Mouse (Mus musculus) forebrain, embryonic 14.5 days (tissue): ENCODE results near the gene Nfyc. TPM values are rescaled to one million over a fixed set of nuclear protein-coding genes. Genes with fewer than 3 reads are reported as not detected.

Source experiments
- ATAC-seq: fragments of 200-750 bp; cut with Nextera tagmentation; 2 replicates; pipeline ENCODE4 v1.8.0; 2017; ENCODE audit warnings: mild to moderate bottlenecking, moderate library complexity
- DNase-seq: peaks from one replicate; pipeline ENCODE4 v3.0.0-alpha.2; 2015; ENCODE audit warnings: low spot score
- H3K27ac ChIP-seq: fragments of 300-500 bp; sonication (generic); 2 replicates; pipeline ENCODE4 v1.5.1; 2014; ENCODE audit warnings: low read depth, mild to moderate bottlenecking, control low read depth, low read length, moderate library complexity
- H3K27me3 ChIP-seq: fragments of 300-500 bp; sonication (generic); replicated peaks from 2 replicates; pipeline ENCODE4 v1.6.1; 2014; ENCODE audit warnings: low read length, control low read depth, mixed read lengths; ENCODE audit not compliant: control insufficient read depth, insufficient read depth
- H3K36me3 ChIP-seq: fragments of 300-500 bp; sonication (generic); 2 replicates; pipeline ENCODE4 v1.6.1; 2014; ENCODE audit warnings: low read length, control low read depth; ENCODE audit not compliant: control insufficient read depth, insufficient read depth
- H3K4me1 ChIP-seq: fragments of 300-500 bp; sonication (generic); 2 replicates; pipeline ENCODE4 v1.6.1; 2014; ENCODE audit warnings: antibody characterized with exemption, low read length, control low read depth; ENCODE audit not compliant: control insufficient read depth, insufficient read depth
- H3K4me2 ChIP-seq: fragments of 300-500 bp; sonication (generic); 2 replicates; pipeline ENCODE4 v1.6.1; 2014; ENCODE audit warnings: mild to moderate bottlenecking, control low read depth, low read length
- H3K4me3 ChIP-seq: fragments of 300-500 bp; sonication (generic); 2 replicates; pipeline ENCODE4 v1.5.1; 2014; ENCODE audit warnings: low read depth, low read length, control low read depth
- H3K9ac ChIP-seq: fragments of 300-500 bp; sonication (generic); 2 replicates; pipeline ENCODE4 v1.6.1; 2014; ENCODE audit warnings: mild to moderate bottlenecking, low read length, control low read depth, moderate library complexity
- H3K9me3 ChIP-seq: fragments of 300-500 bp; sonication (generic); replicated peaks from 2 replicates; pipeline ENCODE4 v1.6.1; 2016; ENCODE audit warnings: low read length, control low read depth, mixed read lengths; ENCODE audit not compliant: control insufficient read depth
- WGBS: fragments of 180-500 bp; shearing (Covaris S2); extraction: QIAGEN DNeasy Blood & Tissue Kit; methylation state at CpG from one replicate; pipeline ENCODE4 v1.1.7; 2014; 5-methylcytosine and 5-hydroxymethylcytosine counted together
- polyA plus RNA-seq: library from polyadenylated mRNA; unstranded; fragments of >200 nt; fragmentation: Nextera tagmentation; extraction: Ambion mirVana; gene quantifications from 2 replicates; pipeline ENCODE4 v1.2.1, GENCODE M21; 2014

The Nfyc gene
- polyA plus RNA-seq, 1 experiment from 2014 or later = 120 TPM

DNA sequence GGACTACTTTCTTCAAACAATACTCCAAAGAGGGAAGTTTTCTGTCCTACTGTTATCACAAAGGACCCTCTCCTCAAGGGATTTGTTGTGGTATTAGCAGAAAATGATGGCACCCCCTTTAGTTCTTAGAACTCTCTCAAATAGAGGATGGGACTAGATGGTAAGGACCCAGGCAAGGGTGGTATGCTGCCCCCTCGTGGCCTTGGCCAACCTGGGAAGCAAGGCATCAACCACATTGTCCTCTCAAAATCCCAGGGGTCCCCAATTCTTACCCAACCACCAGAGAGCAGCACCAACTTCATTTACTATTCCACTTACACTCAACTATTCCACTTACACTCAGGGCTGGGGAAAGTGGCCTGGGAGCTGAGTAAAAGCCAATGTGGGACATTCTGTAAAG lies 76.1 kb downstream of the Nfyc start:
- 0 out of 2 replicates have a peak, but pooled peaks have one; percentile 55 for ATAC-seq

DNA sequence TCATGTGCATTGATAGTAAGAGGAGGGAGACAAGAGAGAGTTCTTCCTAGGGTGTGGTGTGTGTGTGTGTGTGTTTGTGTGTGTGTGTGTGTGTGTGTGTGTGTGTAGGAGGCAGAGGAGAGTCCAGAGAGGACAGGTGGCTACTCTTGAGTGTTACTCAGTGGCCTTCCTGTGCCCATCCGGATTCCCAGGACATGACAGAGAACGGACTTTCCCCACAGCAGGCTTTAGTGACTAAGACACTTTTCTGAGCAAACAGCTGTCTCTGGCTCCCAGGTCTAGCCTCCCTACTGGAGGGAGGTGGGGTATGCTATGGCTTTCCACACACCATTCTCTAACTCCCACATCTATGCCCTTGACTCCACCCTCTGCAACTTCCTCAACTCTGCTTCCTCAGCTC lies 81.8 kb downstream of the Nfyc start:
- Histone ChIP-seq H3K4me3 (no peak overlapping the region), H3K27me3 (peaks cover 44% of the 10 kb centered on the region), H3K4me1 (peaks cover 4% of the 10 kb centered on the region; the same call in 1 of the 2 replicates), H3K9ac (no peak overlapping the region), H3K4me2 (no peak overlapping the region), H3K9me3 (no peaks in the 10 kb centered on the region), H3K36me3 (no peaks in the 10 kb centered on the region), H3K27ac (no peak overlapping the region)
- ATAC-seq (no peak), DNase-seq (no peak)
- WGBS = 44% methylated on average over 2 of the region's 2 CpGs

More for the DNA sequence above, 76.1 kb downstream of the Nfyc start:
- Histone ChIP-seq H3K4me1 (no peaks in the 10 kb centered on the region), H3K27me3 (peaks cover 5% of the 10 kb centered on the region; the same call in 1 of the 2 replicates), H3K27ac (no peak overlapping the region), H3K4me3 (no peak overlapping the region), H3K9ac (no peak overlapping the region), H3K36me3 (peaks cover 31% of the 10 kb centered on the region), H3K4me2 (no peak overlapping the region), H3K9me3 (no peaks in the 10 kb centered on the region)
- DNase-seq = peak; percentile 63
- WGBS = 3% methylated on average over 1 of the region's 1 CpGs

DNA sequence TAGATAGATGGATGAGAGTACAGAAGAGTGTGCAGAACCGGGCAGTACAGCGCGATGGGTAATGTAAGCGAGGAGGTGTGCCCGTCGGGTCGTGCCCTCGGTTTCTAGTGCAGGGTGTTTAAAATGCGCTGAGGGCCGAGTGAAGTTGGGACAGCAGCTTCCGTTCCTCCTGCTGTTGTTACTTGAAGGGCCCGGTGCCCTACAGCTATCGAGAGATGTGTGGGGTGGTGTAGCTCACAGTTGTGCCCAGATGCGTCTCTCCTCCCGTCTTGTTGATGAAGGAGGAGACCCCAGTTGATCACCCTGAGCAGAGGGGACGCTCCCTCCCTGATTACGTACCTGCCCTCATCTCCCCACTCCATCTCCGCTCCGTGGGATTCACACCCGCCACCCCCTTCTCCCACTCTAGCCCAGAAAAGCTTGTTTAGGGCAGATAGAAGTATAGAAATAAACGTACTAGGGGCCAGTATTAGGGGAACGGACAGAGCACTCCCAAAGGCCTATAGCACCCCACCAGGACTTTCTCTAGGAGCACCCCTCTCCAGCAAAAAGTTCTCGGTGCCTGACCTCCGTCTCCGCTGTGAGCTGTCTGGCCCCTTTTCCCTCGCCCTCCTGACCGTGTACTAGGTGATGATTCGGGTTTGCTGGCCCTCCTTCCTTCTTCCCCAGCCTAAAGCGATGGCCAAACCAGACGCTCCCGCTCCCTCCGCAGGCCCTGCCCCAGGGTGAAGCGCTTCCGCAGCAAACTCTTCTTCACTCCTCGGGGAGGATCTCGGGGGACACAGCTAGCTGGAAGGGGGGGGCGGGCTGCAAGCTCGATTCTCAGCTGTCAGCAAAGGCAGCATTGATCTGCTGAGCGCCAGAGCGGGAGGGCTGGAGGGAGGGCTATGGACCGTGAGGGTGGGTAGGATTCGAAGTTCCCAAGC lies 83.2 kb downstream of the Nfyc start, which contains the start of gene Kcnq4:
Kcnq4 (minus strand) TSS at position 672 of the 926 bp plus-strand sequence.
- Histone ChIP-seq H3K9ac (peak within 1 kb of the TSS; percentile 62), H3K36me3 (no peaks in the 10 kb centered on the region), H3K4me3 (peak within 1 kb of the TSS; percentile 62), H3K4me1 (peaks cover 4% of the 10 kb centered on the region; the same call in 1 of the 2 replicates), H3K27me3 (peaks cover 44% of the 10 kb centered on the region), H3K4me2 (peak within 1 kb of the TSS; percentile 100), H3K9me3 (no peaks in the 10 kb centered on the region), H3K27ac (no peak within 1 kb of the TSS)
- WGBS = 2% methylated on average over 42 of the region's 42 CpGs
- no peak for ATAC-seq
- DNase-seq = no peak

DNA sequence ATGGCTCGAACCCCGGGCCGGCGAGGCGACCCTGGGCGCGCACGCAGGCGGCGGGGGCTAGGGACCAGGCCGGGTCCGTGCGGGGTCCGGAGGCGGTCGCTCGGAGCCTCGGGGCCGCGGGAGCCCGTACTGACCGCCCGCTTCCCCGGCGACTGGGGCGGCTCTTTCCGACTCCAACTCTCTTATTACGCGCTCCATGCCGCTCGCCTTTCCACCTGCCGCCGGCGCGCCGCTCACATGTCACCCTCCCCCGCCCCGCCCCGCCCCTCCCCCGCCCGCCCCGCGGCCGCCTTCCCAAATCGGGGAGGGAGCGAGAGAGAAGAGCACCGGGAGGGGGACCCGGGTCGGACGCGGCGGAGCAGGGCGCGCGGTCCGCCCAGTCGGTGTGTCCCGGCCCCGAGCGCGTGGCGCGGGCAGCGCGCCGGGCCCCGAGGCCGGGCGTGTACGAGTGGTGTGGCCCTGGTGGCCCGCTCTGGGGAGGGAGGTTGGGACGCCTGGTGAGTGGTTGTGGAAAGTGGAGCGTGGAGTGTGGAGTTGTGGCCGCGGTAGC lies 84.1 kb downstream of the Nfyc start:
- Histone ChIP-seq H3K27me3 (peaks cover 44% of the 10 kb centered on the region), H3K9ac (peak overlapping the region; percentile 62), H3K4me3 (peak overlapping the region; percentile 62), H3K4me2 (peak overlapping the region; percentile 100), H3K27ac (no peak overlapping the region), H3K4me1 (peaks cover 4% of the 10 kb centered on the region; the same call in 1 of the 2 replicates), H3K9me3 (no peaks in the 10 kb centered on the region), H3K36me3 (no peaks in the 10 kb centered on the region)
- WGBS = under 1% methylated on average over 49 of the region's 75 CpGs
- ATAC-seq (peak; percentile 56), DNase-seq (peak; percentile 28)

DNA sequence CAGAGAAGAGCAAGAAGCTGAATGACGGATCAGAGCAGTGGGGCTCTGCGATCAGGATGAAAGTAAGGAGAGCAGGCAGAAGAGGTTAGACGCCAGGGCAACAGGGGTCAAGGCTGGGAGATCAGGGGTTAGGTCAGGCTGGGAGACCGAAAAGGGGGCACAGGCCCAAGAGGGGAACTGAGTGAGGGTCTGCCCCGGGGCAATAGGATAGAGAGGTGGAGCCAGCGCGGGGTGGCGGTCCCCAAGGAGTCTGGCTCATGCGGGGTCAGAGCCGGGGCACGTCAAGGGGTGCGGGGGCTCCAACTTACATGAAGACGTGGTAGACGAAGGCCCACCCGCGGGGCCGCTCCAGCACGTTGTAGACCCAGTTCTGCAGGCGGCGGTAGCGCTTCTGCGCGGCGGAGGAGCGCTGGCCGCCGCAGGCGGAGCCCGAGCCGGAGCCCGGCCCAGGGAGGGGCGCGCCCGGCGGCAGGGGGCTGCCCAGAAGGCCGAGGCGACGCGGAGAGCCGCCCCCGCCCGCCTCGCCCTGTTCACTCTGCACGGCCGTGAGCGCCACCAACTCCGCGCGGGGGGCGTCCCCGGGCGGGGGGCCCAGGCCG lies 84.7 kb downstream of the Nfyc start:
- Histone ChIP-seq H3K9ac (peak overlapping the region; percentile 62), H3K4me3 (peak overlapping the region; percentile 62), H3K4me2 (peak overlapping the region; percentile 100), H3K9me3 (no peaks in the 10 kb centered on the region), H3K27ac (no peak overlapping the region), H3K4me1 (peaks cover 4% of the 10 kb centered on the region; the same call in 1 of the 2 replicates), H3K27me3 (peaks cover 44% of the 10 kb centered on the region), H3K36me3 (no peaks in the 10 kb centered on the region)
- DNase-seq (peak; percentile 50), ATAC-seq (peak; percentile 56)
- 2% methylated on average over 42 of the region's 53 CpGs for WGBS

DNA sequence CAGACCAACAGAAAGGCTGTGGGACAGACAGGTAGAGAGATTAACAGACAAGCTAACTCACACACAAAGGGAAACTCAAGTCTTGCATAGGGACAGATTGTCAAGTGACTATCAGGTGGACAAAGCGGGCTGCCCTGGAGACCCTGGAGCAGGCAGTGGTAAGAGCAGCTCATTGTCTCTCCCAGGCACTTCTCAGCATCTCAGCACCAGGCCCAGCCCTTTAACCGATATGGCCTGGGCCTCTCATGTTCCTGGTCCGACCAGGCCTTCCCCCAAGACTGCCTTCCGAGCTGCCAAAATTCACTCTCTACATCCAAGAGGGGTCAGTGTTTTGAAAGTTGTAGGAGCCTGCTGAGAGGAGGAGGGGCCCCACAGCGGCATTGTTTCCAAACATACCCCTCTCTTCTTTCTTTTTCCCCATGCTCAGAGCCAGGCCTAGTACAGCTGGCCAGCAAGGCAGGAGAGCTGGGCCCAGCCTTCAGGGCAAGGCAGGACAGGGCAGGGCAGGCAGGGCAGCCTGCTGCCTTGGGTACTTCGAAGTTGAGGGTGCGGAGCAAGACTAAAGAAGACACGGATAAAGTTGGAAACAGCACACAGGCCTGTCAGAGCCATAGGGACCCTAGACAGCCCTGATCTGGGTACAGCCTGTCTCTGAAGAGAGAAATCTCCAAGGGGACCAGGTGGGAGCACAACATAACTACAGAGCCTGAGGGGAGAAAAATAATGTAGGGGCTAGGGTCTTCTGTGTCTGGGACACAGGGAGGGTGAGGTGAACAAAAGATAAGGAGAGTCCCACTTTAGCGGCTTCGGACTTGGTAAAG lies 85.4 kb downstream of the Nfyc start:
- Histone ChIP-seq H3K9me3 (no peaks in the 10 kb centered on the region), H3K4me1 (peaks cover 4% of the 10 kb centered on the region; the same call in 1 of the 2 replicates), H3K27me3 (peaks cover 42% of the 10 kb centered on the region), H3K36me3 (no peaks in the 10 kb centered on the region), H3K4me3 (0 out of 2 replicates have a peak overlapping the region, but pooled peaks have one; percentile 62), H3K27ac (no peak overlapping the region), H3K9ac (no peak overlapping the region), H3K4me2 (peak overlapping the region; percentile 100; the same call in 1 of the 2 replicates)
- DNase-seq = no peak
- no peak for ATAC-seq
- 12% methylated on average over 10 of the region's 10 CpGs for WGBS

DNA sequence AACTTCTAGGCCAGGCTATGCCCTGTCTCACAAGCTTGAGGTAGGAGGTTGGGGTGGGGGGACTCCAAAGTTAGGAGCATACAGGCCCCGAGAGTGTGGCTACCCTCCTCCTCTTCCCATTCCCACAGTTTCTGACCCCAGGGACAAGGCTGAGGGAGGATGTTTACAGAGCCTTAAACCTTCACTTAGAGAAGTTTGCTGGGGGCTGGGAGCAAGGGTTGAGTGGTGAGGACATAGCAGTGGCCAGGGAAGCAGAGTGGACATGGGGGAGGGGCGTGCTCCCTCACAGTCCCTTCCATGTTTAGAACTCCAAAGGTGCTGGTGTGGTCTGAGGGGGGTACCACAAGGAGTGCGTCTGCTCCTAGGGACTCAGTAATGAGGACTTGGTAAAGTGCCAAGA lies 87.7 kb downstream of the Nfyc start:
- H3K4me3 ChIP-seq = no peak overlapping the region
- H3K27ac ChIP-seq = no peak overlapping the region
- no peak for ATAC-seq
- H3K9ac ChIP-seq = no peak overlapping the region
- peaks cover 4% of the 10 kb centered on the region; the same call in 1 of the 2 replicates for H3K4me1 ChIP-seq
- no peak for DNase-seq
- no peaks in the 10 kb centered on the region for H3K36me3 ChIP-seq
- no peaks in the 10 kb centered on the region for H3K9me3 ChIP-seq
- WGBS = 49% methylated on average over 3 of the region's 3 CpGs
- H3K27me3 ChIP-seq = peaks cover 27% of the 10 kb centered on the region
- H3K4me2 ChIP-seq = no peak overlapping the region

DNA sequence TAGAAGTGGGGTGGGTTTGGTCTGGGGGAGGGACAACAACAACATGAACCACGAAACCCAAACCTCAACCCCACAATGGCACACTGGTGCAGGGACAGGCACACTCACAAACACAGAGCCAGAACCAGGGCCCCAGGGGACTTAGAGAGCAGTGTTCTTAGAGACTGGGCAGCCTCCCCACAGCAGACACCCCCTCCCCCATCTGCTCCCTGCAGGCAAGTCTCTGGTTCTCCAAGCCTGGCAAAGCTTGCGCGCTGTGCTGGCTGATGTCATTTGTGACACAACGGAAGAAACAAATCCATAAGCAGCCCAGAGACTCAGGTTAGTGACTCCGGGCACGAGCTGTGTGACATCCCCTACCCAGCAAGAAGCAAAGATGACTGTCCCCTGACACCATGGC lies 90.1 kb downstream of the Nfyc start:
- H3K4me1 ChIP-seq = no peaks in the 10 kb centered on the region
- H3K27me3 ChIP-seq = peaks cover 7% of the 10 kb centered on the region
- H3K9me3 ChIP-seq = no peaks in the 10 kb centered on the region
- no peak for DNase-seq
- H3K9ac ChIP-seq = no peak overlapping the region
- no peak overlapping the region for H3K4me3 ChIP-seq
- ATAC-seq = 0 out of 2 replicates have a peak, but pooled peaks have one; percentile 16
- H3K4me2 ChIP-seq = no peak overlapping the region
- WGBS = 70% methylated on average over 6 of the region's 6 CpGs
- no peak overlapping the region for H3K27ac ChIP-seq
- H3K36me3 ChIP-seq = no peaks in the 10 kb centered on the region
